Mouse (Mus musculus) left cerebral cortex, postnatal 25 days (tissue): ENCODE data around the gene Dcxr. TPM values are rescaled to one million over a fixed set of nuclear protein-coding genes. Genes with fewer than 3 reads are reported as not detected.
"Not testable (repeated sequence)": the region's sequence is repeated elsewhere in the genome, so short reads cannot be mapped to it uniquely, and the experiment has no call there.

Source experiments
- DNase-seq, 2 experiments: peaks; one replicate each; pipeline ENCODE4 v3.0.0; 2022; ENCODE audit warnings: low spot score in 2 of 2, mixed read lengths in 1 of 2
- intact Hi-C: fragments of 180-260 bp; cut with DNase I; formaldehyde crosslinking; loops from one replicate; pipeline ENCODE4 v1.15.1; 2025
- total RNA-seq, 2 experiments: library from RNA; stranded (reverse); gene quantifications; 2 replicates each; pipeline ENCODE4 v1.2.3; 2021

The Dcxr gene
- 1 to 10 TPM; 6.1 to 7.4 TPM for total RNA-seq

DNA sequence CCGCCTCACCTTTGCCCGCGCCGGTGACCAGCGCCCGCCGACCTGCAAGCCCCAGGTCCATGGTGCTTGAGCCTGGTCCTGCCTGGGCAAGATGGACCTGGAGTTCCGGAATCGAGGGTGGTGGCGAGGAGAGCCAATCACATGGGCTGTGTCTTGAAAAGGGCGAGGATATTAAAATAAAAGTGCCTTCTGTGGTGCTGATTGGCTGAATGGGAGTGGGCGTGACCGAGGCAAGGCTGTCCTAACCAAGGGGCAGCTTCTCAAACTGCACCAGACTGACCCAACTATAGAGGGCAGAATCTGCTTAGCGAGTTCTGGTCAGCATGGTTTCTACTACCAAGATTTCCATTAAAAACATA, at the start of gene Dcxr:
Gene Dcxr (minus strand): TSS at position 113 of the 359 bp plus-strand sequence.
- intact Hi-C loops, result no loop called here
- peak; percentile 65 to 81 for DNase-seq

DNA sequence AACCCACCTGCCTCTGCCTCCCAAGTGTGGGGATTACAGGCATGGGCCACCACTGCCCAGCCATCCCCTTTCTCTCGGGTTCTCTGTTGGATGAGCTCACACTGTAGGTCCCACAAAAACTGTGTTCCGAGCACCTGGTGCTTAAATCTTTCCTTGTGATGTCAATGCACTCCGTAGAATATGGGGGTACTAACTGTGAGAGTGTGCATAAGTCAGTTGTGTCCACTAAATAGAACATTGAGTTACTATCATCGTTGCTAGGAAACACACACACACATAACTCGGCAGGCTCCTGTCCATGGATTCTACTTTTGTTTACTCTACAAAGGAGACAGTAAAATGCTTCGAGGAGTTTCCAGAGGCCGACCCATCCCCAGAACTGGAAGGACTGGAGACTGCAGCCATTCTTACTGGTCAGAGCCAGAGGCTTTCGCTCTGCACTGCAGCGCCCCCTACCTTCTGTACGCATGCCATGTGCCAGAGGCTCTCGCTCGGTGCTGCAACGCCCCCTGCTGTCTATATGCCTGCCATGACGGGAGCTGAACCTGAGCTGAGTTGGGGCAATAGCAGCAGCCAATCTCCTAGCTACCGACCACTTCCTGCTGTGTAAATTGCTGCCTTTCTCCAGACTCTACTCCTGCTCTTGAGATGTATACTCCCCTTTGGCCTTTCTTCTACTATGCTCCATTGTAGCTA, 48.8 kb upstream of the Dcxr start:
- intact Hi-C loops, result loop anchor here (1.0 to 5.0 kb wide), 3 partner anchors 56 to 159 kb away; partner anchors contain the start of genes Cenpx, Lrrc45 and Pcyt2
- peak; percentile 93 to 95 for DNase-seq

DNA sequence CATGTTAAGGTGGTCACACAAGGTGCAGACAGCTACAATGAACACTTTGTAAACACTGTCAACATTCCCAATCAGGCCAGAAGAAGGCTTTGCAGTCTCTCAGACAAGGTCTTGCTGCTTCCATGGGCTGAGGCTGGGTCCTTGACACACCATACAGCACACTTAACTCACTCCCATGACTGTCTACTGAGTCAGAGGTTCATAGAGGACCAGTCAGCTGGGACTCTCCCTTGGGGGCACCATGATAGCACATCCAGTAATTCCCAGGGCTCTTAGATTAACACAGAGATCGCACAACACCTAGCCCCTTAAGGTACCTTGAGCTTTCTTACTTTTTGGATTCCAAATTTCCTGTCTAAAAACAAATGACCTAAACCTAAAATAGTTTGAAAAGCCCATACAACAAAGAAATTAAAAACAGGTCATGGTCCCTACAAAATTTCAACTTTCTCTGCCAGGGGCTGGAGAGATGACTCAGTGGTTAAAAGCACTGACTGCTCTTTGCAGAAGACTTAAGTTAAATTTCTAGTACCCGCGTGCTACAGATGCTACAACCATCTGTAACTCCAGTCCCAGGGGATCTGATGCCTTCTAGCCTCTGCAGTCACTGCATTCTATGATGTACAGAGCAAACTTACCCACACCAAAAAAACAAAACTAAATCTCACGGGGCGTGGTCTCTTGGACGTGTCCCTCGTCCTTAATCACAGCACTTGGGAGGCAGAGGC, 46.5 kb upstream of the Dcxr start:
- intact Hi-C loops, result no loop called here
- peak in 1 of 2 experiments; percentile 0 for DNase-seq

DNA sequence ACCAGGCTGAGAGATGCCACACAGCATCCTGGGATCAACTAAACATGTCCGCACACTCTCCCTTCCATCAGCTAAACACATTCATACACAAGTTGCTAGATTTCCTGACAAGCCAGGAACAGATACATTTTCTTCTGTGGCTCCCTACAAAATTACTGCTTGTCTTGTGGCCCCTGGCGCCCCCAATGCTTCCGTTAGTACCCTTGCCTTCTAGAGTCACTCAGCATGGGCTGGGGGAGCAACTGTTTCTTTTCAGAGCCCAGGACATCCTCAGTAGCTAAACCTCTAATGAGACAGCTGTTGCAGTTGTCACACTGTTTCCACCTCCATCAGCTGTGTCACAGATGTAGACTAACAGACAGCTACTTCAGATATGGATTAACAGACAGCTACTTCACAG, 45.7 kb upstream of the Dcxr start:
- DNase-seq, result no peak
- intact Hi-C loops, result no loop called here

DNA sequence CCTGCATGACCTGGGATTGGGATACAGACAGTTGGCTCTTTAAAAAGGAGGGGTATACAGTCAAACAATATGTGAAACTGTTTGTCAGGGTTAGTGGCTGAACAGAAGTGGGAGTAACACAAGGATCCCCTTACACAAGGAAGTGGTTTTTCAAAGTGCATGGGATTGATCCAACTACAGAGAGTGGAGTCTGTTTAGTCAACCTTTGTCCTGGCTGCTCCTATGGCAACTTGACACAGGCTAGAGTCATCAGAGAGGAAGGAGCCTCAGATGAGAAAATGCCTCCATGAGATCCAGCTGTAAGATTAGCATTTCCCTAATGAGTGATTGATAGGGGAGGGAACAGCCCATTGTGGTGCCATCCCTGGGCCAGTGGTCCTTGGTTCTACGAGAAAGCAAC, 41.1 kb upstream of the Dcxr start:
- intact Hi-C loops, result no loop called here

DNA sequence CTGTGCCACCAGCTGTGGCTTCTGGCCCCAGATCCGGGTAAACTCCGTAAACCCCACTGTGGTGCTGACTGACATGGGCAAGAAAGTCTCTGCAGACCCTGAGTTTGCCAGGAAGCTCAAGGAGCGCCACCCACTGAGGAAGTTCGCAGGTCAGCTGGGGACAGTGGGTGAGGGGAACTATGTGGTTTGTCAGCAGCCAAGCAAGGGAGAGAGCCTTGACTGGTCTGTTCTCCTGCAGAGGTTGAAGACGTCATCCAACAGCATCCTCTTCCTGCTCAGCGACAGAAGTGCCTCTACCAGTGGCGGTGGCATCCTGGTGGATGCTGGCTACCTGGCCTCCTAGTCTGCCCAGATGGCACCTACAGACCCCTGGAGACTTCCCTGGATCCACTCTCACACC, 39.9 kb upstream of the Dcxr start:
- intact Hi-C loops, DNase-seq: not testable (repeated sequence)

More for the DNA sequence above, 41.1 kb upstream of the Dcxr start:
- no peak for DNase-seq

DNA sequence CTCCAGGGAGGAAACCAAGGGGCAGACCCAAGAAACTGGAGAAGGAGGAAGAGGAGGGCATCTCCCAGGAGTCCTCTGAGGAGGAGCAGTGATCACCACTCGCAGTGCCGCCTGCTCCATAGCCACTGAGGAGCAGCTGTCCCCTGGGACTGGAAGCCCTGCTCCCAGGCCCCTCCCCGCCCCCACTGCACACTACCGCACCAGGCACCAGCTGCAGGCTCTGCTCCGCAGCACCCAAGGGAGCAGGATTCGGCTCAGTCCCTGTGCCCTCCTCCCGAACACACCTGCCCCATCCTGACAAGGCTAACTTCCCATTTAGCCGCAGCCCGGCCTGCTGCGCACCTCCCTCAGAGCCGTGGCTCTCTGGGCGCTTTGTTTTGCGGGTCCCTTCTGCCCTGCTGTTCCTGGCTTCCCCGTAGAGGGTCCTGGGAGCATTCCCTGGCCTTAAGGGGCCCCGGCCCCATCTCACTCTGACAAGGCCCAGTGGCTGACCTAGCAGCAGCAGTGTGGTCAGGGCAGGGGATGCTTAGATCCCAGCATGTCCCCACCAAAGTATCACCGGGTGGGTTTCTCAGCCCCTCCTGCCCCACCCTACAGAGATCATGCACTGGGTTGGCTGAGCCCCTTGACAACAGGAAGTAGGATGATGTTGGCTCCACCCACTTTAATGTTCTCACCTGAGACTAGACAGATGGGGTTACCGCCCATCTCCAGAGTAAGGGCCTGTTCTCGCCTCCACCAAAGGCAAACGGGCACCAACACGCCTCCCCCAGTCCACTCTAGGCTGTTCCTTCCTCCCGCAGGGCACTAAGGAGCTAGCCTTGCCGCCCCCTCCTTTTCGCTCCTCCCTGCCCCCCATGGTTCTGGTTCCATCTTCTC, 36.3 kb upstream of the Dcxr start:
- intact Hi-C loops, DNase-seq: not testable (repeated sequence)

DNA sequence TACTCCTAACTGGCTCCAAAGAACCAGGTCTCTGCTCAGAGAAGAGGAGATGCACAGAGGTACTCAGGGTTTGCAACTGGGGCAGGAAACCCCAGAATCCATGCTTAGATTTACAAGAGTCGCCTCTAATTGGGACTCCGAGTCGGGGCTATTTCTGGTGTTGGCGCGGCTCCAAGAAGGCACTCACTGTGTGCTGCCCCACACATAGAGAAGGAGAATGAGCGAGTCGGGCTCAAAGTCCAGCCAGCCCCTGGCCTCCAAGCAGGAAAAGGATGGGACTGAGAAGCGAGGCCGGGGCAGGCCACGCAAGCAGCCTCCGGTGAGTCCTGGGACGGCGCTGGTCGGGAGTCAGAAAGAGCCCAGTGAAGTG, 35.6 kb upstream of the Dcxr start, which contains the start of gene Hmga1b:
Gene Hmga1b (plus strand): TSS at position 123 of the 370 bp plus-strand sequence.
- DNase-seq, intact Hi-C loops: not testable (repeated sequence)

DNA sequence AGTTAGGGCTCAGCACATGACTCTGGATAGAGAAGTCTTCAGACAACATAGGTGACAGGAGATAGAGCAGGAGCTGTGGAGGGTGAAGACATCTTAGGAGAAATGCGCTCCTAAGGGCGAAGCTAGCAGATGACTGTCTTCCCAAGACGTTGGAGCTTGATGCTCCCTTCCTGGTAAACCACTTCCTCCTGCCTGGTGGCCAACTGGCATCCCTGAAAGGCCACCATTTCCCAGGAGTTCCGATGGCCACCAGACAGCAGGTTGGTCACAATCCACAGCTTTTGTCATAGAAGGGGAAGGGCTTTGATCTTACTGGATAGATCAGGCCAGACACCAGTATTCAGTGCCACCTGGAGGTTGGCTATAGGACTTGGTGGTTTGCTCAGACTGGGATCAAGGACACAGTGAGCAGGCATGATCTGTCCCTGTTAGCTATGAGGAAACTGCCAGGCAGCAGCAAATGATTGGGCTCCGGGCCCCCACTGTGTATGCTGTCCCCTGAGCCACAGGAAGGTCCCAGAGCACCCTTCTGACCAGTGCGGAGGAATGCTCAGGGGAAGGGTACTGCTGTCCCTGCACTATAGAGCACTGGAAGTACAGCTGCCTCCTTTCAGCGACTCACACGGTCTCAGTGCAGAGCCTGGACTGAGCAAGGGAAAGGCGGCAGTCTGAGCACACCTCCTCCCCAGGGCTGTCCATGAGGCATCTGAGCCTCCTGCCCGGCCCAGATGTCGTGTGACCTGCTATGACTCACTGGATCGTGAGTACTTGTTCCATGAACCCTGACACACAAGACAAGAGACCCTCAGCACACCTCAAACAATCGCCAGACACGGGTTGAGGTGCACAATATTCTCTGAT, 35.0 kb upstream of the Dcxr start:
- no peak for DNase-seq
- intact Hi-C loops, result no loop called here

DNA sequence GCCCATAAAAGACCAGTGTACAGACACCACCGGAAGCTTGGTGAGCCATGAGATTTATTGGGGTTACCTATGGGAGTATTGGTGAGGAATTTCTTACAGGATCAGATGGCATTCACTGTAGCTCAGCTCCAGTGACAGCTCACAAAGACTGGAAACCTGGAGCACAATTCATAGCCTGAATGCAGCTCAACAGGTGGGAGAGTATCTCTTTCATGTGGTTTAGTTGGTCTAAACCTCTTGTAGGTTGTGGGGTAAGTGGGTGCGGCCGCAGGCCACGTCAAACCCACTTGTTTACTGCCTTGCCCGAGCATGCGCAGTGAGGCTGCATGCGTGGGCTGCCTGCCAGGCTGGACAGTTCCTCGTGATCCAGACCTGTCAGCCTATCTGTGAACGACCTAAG, 33.2 kb upstream of the Dcxr start:
- no peak for DNase-seq
- intact Hi-C loops, result no loop called here

DNA sequence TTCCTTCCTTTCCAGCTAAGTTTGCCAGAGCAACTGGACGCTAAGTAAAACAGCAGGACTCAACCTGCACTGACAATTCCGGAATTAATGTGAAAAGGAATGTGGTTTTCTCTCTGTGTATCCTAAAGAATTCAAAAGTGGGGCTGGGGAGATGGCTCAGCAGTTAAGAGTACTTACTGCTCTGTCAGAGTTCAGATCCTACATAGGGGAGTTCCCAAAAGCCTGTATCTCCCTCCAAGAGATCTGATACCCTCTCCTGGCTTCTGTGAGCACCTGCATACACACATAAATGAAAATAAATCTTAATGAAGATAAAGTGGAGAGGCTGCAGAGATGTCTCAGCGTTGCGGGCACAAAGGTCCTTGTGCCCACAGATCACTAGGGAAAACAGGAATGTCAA, 24.5 kb upstream of the Dcxr start:
- intact Hi-C loops, result no loop called here
- no peak for DNase-seq

DNA sequence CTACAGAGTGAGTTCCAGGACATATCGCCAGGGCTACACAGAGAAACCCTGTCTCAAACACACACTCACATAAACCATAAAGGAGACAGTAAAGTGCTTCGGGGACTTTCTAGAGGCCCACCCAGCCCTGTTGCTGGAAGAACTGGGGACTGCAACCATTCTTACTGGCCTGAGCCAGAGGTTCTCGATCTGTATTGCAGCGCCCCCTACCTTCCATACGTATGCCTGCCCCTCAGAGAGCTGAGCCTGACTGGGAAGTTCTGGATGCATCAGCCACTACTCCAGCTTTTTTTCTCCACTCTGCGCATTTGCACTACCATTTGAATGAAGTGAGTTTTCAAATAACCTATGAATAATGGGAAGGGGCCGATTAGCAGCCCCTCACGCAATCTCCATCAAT, 22.3 kb upstream of the Dcxr start:
- intact Hi-C loops, result no loop called here
- DNase-seq, result peak in 1 of 2 experiments; percentile 12

DNA sequence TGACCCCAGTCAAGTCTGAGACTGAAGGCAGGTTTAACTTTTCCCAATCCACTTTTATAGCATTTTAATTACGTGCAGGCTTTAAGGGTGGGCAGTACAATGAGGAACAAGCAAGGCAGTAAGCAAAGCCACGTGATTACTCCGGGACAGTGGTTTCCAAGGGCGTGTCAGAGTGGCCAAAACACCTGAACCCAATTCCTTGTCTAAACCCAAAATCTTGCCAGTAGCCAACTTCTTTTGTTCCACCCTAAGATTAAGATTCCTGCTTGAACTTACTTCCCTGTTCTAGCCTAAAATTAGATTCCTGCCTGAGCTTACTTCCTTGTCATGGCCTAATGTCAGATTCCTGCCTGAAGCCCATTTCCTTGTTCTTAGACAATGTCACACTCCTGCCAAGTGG, 20.9 kb upstream of the Dcxr start:
- intact Hi-C loops, result no loop called here
- no peak for DNase-seq

DNA sequence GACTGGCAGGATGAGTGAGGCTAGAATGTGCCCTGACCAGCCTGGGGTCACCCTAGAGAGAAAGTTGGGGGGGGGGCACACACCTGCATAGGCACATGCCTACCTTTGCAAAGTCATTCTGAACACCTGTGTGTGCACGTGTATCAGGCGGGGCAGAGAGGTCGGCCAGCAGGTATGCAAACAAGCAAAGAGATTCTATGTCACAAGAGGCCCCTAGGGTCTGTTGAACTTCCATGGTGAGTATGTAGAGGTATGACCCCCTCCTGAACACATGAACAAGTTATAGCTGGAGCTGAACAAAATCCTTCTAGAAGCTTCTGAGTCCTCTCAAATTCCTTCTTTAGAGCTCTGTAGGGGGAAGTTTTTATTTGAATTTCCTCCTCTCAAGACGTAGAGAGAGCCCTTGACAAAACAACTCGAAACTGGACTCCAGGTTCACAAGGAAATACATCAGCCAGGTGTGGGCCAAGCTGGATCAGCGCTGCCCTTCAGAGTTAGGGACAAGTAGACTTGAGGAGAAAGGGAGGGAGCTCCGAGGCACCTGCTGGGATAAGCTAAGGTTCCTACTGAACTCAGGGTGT, 17.1 kb upstream of the Dcxr start:
- no peak for DNase-seq
- intact Hi-C loops, result no loop called here

DNA sequence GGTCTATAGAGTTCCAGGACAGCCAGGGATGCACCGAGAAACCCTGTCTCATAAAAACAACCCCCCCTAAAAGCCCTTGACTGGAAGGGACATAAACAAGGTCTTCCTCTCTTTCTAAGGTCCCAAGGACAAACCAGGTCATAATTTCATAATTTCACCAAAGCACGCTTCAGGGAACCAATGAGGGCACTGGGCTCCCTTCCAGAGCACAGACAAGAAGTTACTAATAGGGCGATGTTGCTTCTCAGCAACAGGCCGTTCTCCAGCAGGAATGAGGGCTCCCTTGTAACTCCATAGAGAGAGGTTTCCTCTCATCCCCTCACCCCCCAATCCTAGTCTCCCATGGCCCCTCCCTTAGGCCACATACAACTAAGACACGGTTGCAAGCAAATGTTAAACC, 13.9 kb upstream of the Dcxr start:
- no peak for DNase-seq
- intact Hi-C loops, result no loop called here

DNA sequence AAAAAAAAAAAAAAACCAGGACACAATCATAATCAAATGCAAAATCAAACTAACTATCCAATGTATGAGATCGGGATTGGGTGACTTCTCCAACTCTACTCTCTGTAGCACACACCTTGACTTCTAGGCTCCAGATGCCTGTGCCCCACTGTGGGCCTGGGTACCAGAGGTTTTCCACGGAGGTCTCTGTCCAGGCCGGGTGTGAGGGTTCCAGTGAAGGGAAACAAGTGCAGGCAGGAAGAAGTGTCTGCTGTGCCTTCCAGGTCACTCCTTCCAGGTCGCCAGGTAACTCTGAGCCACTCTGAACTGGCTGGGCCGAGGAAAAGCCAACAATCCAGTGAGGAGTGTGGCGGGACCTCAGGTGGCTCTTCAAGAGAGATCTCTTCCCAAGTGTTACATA, 9.3 kb upstream of the Dcxr start:
- DNase-seq, result no peak
- intact Hi-C loops, result no loop called here

DNA sequence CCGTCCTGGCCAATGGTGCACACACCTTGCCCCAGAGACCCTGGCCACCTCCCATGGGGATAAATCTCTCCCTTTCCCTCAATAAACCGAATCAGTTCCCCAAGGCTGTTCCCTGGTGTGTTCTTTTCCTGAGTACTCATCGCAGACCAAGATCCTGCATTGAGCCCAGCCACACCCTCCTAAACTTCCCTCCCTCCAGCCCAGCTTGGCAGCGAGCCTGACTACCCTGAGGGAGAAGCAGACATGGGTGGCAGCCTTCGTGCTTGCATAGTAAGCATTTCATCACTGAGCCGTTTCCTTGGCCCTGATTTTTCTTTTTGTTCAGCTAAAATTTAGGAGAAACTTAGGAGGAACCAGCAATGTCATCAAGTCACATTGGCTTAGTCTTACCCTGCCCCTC, 6.4 kb upstream of the Dcxr start:
- intact Hi-C loops, result no loop called here
- no peak for DNase-seq

DNA sequence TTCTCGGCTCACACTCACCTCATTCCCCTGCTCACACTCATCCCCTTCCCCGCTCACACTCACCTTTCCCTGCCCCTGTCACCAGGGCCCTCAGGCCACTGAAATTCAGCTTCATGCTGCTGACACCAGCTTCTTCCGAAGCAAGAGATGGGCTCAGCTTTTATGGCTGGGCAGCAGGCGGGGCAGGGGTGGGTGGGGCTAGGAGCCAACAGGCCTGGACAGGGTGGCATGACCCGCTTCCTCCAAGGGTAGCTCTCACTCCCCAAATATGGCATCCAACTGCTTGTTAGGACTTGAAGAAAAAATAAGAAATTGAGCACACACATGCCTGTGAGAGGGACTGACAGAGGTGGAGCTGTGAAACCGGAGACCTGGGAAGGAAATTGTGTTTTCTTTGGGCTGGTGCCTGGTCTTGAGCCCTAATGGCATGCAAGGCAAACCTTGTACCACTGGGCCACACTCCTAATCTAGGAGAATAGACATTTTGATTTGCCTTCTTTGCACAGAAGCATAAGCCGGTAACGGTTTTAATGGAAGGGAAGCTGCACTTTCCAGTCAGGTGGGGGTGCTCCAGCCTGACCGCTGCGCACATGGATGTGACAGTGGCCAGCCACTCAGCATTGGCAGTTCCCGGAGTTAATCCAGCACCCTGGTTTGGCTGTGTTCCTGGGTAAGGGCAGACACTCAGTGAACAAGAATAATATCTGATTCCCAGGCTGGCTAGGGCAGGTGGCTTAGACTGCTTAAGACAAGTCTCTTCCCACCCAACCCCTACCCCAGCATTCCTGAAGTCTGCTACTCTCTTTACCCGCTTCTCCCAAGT, 5.0 kb upstream of the Dcxr start, which contains the start of gene Cbr2:
Gene Cbr2 (minus strand): TSS at position 257 of the 823 bp plus-strand sequence.
- DNase-seq, result no peak
- intact Hi-C loops, result no loop called here
